In the genomic region with DNA sequence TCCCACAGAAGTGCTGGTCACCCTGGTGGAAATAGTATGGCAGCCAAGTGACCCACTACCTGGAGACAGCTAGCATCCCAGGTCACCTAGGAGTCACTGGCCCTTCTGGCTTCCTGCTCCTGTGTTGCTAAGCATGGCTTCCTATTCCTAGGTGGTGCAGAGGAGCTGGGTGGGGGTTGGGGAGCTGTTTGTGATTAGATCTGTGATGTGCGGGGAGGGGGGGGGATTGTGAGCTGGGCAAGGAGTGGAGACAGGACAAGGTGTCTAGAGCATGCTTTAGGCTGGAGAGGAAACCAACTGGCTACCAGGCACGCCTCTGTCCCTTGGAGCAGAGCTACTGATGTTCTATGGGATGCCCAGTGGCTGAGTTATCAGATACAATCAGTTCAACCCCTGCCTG, we compare ENCODE assay signal across 10 mouse cellular contexts.
DNase-seq lines count a peak whose midpoint lies in the region; ATAC-seq lines count a peak whose summit lies in the region.
"Had no signal": no experiment of that assay in that cellular context is flagged by ENCODE, and none has a peak within 500 bp of the region (broad histone marks: within the 10 kb centered on the region; RNA-seq: fewer than 3 reads in every experiment).

No protein-coding gene starts in this region.

- H3K4me2 ChIP-seq in intestine, embryonic 14.5 days (ENCODE audit: low read length): no peak overlapping the region
- H3K4me2 ChIP-seq in intestine, embryonic 15.5 days (replicated peaks): no peak overlapping the region
- H3K4me2 ChIP-seq in embryonic facial prominence, embryonic 14.5 days (ENCODE audit: low read depth, low read length): no peak overlapping the region
- no peak overlapping the region for H3K4me2 ChIP-seq in hindbrain, embryonic 11.5 days (replicated peaks; ENCODE audit: low read depth, low read length)
- H3K4me2 ChIP-seq in midbrain, embryonic 14.5 days (ENCODE audit: low read length): peak overlapping the region; percentile 0; the same call in 1 of the 2 replicates

- H3K27ac ChIP-seq in intestine, embryonic 14.5 days (ENCODE audit: low read depth): 0 out of 2 replicates have a peak overlapping the region, but pooled peaks have one; percentile 38
- no peak overlapping the region for H3K27ac ChIP-seq in intestine, embryonic 15.5 days
- no peak overlapping the region for H3K27ac ChIP-seq in embryonic facial prominence, embryonic 14.5 days (replicated peaks; ENCODE audit: low read depth, low read length)
- peak overlapping the region; percentile 67 for H3K27ac ChIP-seq in hindbrain, embryonic 11.5 days (ENCODE audit: low read depth, low read length)
- peak overlapping the region; percentile 76 for H3K27ac ChIP-seq in midbrain, embryonic 14.5 days (replicated peaks; ENCODE audit: low read depth, low read length)

- no peak for DNase-seq in intestine, embryonic 14.5 days (ENCODE audit: low spot score)
- DNase-seq in embryonic facial prominence, embryonic 14.5 days (ENCODE audit: low spot score): no peak
- no peak for DNase-seq in hindbrain, embryonic 11.5 days (ENCODE audit: low spot score)
- DNase-seq in midbrain, embryonic 14.5 days: no peak
- no peak for DNase-seq in frontal cortex, adult 2 months (ENCODE audit: extremely low spot score in 1 of 2, low spot score in 1 of 2)
- no peak for DNase-seq in layer of hippocampus, adult 9-11 months
- DNase-seq in thymus, postnatal 25 days: no peak
- DNase-seq: adrenal gland, postnatal 25 days; kidney, postnatal 14 days had no signal

- no peaks in the 10 kb centered on the region for H3K27me3 ChIP-seq in intestine, embryonic 14.5 days (replicated peaks; ENCODE audit: control insufficient read depth, insufficient read depth, low read length)
- H3K27me3 ChIP-seq in intestine, embryonic 15.5 days (replicated peaks): peaks cover 4% of the 10 kb centered on the region; the same call in 1 of the 2 replicates
- H3K27me3 ChIP-seq in embryonic facial prominence, embryonic 14.5 days (replicated peaks; ENCODE audit: control insufficient read depth, insufficient read depth, low read length): no peaks in the 10 kb centered on the region
- no peaks in the 10 kb centered on the region for H3K27me3 ChIP-seq in hindbrain, embryonic 11.5 days (ENCODE audit: control insufficient read depth, insufficient read depth, low read length)
- H3K27me3 ChIP-seq in midbrain, embryonic 14.5 days (ENCODE audit: control insufficient read depth, insufficient read depth, low read length): no peaks in the 10 kb centered on the region

- H3K9me3 ChIP-seq in intestine, embryonic 14.5 days (ENCODE audit: control insufficient read depth, low read length): no peaks in the 10 kb centered on the region
- no peaks in the 10 kb centered on the region for H3K9me3 ChIP-seq in intestine, embryonic 15.5 days
- H3K9me3 ChIP-seq in embryonic facial prominence, embryonic 14.5 days (ENCODE audit: control insufficient read depth, low read length): no peaks in the 10 kb centered on the region
- no peaks in the 10 kb centered on the region for H3K9me3 ChIP-seq in hindbrain, embryonic 11.5 days (ENCODE audit: control insufficient read depth, low read length)
- no peaks in the 10 kb centered on the region for H3K9me3 ChIP-seq in midbrain, embryonic 14.5 days (ENCODE audit: control insufficient read depth, low read length)

- 58% methylated on average over 2 of the region's 2 CpGs for WGBS in intestine, embryonic 14.5 days
- 61% methylated on average over 2 of the region's 2 CpGs for WGBS in intestine, embryonic 15.5 days
- 57% methylated on average over 2 of the region's 2 CpGs for WGBS in embryonic facial prominence, embryonic 14.5 days
- WGBS in hindbrain, embryonic 11.5 days: 76% methylated on average over 2 of the region's 2 CpGs
- 56% methylated on average over 2 of the region's 2 CpGs for WGBS in midbrain, embryonic 14.5 days

- no peak overlapping the region for H3K4me3 ChIP-seq in intestine, embryonic 14.5 days (ENCODE audit: low read depth, low read length)
- H3K4me3 ChIP-seq in intestine, embryonic 15.5 days (replicated peaks): no peak overlapping the region
- no peak overlapping the region for H3K4me3 ChIP-seq in embryonic facial prominence, embryonic 14.5 days (ENCODE audit: low read depth, low read length)
- H3K4me3 ChIP-seq in hindbrain, embryonic 11.5 days (ENCODE audit: low read depth, low read length): no peak overlapping the region
- no peak overlapping the region for H3K4me3 ChIP-seq in midbrain, embryonic 14.5 days (replicated peaks; ENCODE audit: low read depth, low read length)

- no peak overlapping the region for H3K9ac ChIP-seq in intestine, embryonic 14.5 days (ENCODE audit: low read length)
- H3K9ac ChIP-seq in intestine, embryonic 15.5 days: no peak overlapping the region
- H3K9ac ChIP-seq in embryonic facial prominence, embryonic 14.5 days (ENCODE audit: low read depth, low read length): no peak overlapping the region
- H3K9ac ChIP-seq in hindbrain, embryonic 11.5 days (ENCODE audit: low read depth, low read length): no peak overlapping the region
- H3K9ac ChIP-seq in midbrain, embryonic 14.5 days (replicated peaks; ENCODE audit: low read length): no peak overlapping the region

- peaks cover 42% of the 10 kb centered on the region for H3K4me1 ChIP-seq in intestine, embryonic 14.5 days (replicated peaks; ENCODE audit: control insufficient read depth, insufficient read depth, low read length)
- peaks cover 40% of the 10 kb centered on the region for H3K4me1 ChIP-seq in intestine, embryonic 15.5 days (replicated peaks)
- H3K4me1 ChIP-seq in embryonic facial prominence, embryonic 14.5 days (ENCODE audit: control insufficient read depth, insufficient read depth, low read length): peaks cover 21% of the 10 kb centered on the region
- H3K4me1 ChIP-seq in hindbrain, embryonic 11.5 days (replicated peaks; ENCODE audit: control insufficient read depth, insufficient read depth, low read length): peaks cover 18% of the 10 kb centered on the region
- H3K4me1 ChIP-seq in midbrain, embryonic 14.5 days (ENCODE audit: control insufficient read depth, insufficient read depth, low read length): peaks cover 58% of the 10 kb centered on the region

- ATAC-seq in intestine, embryonic 14.5 days (replicated peaks; ENCODE audit: low FRiP score, low TSS enrichment, low read depth): no peak
- no peak for ATAC-seq in intestine, embryonic 15.5 days
- 0 out of 2 replicates have a peak, but pooled peaks have one; percentile 5 for ATAC-seq in embryonic facial prominence, embryonic 14.5 days (ENCODE audit: low read depth)
- ATAC-seq in hindbrain, embryonic 11.5 days (ENCODE audit: low FRiP score): no peak
- ATAC-seq in midbrain, embryonic 14.5 days (ENCODE audit: low FRiP score, low TSS enrichment): no peak; the same call in 1 of the 2 replicates

- H3K36me3 ChIP-seq in intestine, embryonic 14.5 days (ENCODE audit: control insufficient read depth, insufficient read depth, low read length): no peaks in the 10 kb centered on the region
- no peaks in the 10 kb centered on the region for H3K36me3 ChIP-seq in intestine, embryonic 15.5 days
- no peaks in the 10 kb centered on the region for H3K36me3 ChIP-seq in embryonic facial prominence, embryonic 14.5 days (ENCODE audit: control insufficient read depth, insufficient read depth, low read length)
- H3K36me3 ChIP-seq in hindbrain, embryonic 11.5 days (ENCODE audit: control insufficient read depth, insufficient read depth, low read length): no peaks in the 10 kb centered on the region
- H3K36me3 ChIP-seq in midbrain, embryonic 14.5 days (ENCODE audit: control insufficient read depth, insufficient read depth, low read length): no peaks in the 10 kb centered on the region

Comparison
In these comparisons a context has a peak if more than half of its experiments do, and no peak if none do; other contexts are left out.
1. H3K27ac ChIP-seq: peak in intestine, embryonic 14.5 days (single experiment), hindbrain, embryonic 11.5 days (single experiment) and midbrain, embryonic 14.5 days (single experiment); none in intestine, embryonic 15.5 days (single experiment) and embryonic facial prominence, embryonic 14.5 days (single experiment).